Mouse (Mus musculus) left cerebral cortex, adult 11 months (tissue): ENCODE data around the gene Dstyk.
"Not testable (repeated sequence)": the region's sequence is repeated elsewhere in the genome, so short reads cannot be mapped to it uniquely, and the experiment has no call there.

Experiments used
- DNase-seq: peaks from one replicate; pipeline ENCODE4 v3.0.0; 2022; ENCODE audit warnings: low spot score

The Dstyk gene

DNA sequence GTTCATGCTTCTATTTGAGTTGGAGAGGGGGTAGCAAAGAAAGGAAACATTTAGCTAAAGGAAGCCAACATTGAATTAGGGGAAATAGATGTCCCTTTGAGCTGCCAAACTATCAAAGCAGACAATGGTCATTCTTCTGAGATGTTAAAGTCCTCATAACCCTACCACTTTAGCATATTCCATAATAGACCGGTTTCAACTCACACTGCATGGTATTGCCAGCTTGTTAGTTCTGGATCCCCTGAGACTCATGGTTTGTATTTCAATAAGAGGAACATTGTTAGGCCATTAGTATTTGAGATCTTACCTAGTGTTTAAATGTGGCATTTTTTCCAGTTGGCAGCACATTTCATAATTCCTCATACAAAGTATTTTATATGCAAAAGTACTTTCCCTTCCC, 19.6 kb downstream of the Dstyk start:
- DNase-seq: no peak

GRCm38 (mm10) chr1:132437389-132437788, 20.0 kb downstream of the Dstyk start:
- DNase-seq: no peak

DNA sequence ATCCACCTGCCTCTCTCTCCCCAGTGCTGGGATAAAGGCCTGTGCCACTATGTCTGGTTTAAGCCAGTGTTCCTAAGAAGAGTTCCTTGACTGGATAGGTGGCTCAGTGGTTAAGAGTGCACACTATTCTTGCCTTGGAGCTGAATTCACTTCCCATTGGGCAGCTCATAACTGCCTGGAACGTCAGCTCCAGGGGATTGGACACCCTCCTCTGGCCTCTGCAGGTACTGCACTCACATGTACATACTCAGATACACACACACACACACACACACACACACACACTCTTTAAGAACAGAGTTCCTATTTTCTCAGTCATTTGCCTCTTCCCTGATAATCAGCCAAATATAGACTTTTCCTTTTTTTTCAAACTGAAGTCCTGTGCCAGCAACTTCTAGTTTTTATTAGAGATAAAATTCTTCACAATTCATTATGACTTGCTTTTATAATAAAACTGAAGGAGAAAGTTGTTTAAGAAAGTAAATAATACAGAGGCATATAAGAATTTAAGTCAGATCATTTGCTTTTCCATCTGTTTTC, 23.6 kb downstream of the Dstyk start:
- no peak for DNase-seq

GRCm38 (mm10) chr1:132449742-132450141, 32.4 kb downstream of the Dstyk start:
- no peak for DNase-seq

- no peak for DNase-seq
Observed at GRCm38 (mm10) chr1:132464651-132465050, 47.3 kb downstream of the Dstyk start.

DNA sequence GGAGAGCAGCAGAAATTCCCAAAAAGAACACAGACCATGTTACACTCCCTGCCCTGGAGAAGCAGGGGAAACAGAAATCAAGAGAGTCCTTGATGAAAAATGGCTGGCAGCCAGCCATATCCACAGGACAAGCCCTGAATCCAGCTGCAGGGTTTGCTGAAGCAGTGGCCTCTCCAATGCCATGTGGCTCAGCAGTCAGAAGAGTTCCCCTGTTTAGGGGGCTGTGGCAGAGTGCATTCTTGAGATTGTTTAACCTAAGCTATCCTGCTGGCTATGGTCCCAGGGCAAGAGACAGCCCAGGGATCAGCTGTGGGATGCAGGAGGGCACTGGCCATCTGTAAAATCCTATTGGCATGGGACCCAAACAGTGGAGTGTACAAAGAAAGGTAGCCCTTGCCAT, 51.6 kb downstream of the Dstyk start:
- DNase-seq: no peak

DNA sequence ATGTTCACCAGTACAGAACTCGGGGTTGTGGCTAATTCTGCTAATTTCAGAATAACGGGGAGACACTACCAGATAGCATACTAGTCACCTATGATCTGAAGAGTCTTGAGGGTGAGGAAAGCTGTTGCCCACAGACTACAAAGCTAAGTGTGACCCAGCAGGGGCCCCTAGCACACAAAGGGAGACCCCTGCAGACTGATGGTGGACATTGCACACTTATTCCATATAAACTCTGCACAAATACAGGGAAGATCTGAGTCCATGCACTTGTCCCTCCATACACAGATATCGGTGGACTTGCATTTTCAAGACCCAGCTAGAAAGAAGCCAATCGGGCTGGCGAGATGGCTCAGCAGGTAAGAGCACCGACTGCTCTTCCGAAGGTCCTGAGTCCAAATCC, 52.2 kb downstream of the Dstyk start:
- no peak for DNase-seq

GRCm38 (mm10) chr1:132470031-132470430, 52.7 kb downstream of the Dstyk start:
- not testable (repeated sequence) for DNase-seq

DNA sequence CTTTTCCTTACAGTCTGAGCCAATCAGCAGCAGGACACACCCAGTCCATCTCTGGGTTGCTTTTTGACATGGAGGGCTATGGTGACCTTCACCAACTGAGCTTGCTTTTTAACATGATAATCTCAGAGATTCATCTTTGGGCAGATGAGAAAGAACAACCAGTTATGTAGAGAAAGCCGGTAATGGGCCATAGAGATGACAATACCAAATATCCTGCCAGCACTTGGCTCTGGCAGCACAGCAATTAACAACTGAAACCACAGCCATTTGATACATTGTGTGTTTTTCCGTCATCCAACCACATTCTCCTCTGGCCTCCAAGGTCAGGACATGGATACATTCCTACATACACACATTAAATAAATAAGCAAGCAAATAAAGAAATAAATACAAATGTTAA, 53.7 kb downstream of the Dstyk start:
- DNase-seq: no peak

- DNase-seq: no peak
Observed at GRCm38 (mm10) chr1:132471499-132471898, 54.1 kb downstream of the Dstyk start.

DNA sequence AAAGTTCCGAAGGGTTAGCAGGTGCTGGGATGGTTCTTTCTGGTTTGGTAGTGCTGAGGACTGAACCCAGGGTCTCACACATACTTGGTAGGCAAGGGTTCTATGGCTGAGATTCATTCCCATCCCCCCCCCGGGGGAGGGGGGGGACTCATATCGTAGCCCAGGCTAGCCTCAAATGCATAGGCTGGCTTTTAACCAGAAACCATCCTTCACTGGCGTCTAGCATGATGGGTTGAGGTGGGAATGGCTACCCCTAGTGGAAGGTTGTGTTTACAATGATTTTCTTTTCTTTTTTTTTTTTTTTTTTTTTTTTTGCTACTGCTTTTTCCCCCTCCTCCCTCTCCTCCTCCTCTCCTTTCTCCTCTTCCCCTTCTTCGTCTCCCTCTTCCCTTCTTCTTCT, 55.2 kb downstream of the Dstyk start:
- no peak for DNase-seq

DNA sequence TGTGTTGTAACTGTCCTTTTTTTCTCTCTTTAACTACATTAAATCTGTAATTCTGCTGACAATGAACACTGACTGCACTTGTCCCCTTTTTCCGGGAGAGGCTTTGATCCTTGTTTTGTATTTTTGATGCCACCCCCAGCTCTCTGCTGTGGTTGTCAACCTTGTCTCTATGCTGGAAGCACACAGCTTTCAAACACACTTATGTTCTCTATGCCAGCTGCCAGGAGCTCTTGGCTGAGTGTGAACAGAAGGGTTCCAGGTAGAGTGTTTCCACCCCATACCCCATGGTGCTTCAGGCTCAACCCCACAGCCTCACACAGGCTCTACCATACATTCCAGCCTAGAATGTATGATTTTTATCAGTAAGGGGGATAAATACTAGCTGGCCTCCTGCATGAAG, 57.1 kb downstream of the Dstyk start:
- DNase-seq: no peak

DNA sequence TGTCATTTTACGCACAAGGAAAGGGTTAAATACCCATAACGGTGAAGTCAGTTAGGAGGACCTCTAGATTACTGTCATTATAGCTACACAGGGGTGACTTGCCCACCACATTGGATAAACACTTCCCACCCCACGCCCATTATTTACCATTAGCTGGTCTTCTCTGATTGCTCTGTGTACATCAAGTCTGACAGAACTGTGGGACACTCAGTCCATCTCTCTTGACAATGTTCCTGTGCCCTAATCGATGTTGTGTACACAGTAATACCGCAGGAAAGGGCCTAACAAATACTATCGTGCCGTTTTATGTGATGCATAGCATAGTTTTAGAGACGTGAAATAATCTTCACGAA, 59.2 kb downstream of the Dstyk start:
- DNase-seq: no peak

- DNase-seq: peak; percentile 68
Observed at GRCm38 (mm10) chr1:132476928-132477691, 59.8 kb downstream of the Dstyk start, which contains the start of gene Rbbp5. Gene Rbbp5 (plus strand): TSS chr1:132477365.

- DNase-seq: no peak
Observed at GRCm38 (mm10) chr1:132479438-132479837, 62.1 kb downstream of the Dstyk start.

DNA sequence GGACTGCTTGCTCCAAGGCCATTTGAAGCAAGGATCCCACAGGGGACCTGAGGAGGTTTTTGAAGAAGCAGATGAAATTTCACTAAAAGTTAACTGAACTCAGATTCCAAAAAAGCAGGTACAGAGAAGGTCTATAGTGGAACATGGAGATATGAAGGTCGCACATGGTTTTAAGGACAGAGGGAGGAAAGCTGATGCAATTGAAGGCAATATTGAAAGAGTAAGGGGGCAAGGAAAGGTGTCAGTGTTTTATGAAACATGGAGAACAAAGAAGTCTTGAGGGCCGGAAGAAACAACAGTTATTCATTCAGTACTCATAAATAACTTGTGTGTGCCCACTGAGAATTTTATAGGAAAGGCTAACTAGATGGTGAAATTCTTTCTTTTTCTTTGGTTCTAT, 64.3 kb downstream of the Dstyk start:
- DNase-seq: no peak

DNA sequence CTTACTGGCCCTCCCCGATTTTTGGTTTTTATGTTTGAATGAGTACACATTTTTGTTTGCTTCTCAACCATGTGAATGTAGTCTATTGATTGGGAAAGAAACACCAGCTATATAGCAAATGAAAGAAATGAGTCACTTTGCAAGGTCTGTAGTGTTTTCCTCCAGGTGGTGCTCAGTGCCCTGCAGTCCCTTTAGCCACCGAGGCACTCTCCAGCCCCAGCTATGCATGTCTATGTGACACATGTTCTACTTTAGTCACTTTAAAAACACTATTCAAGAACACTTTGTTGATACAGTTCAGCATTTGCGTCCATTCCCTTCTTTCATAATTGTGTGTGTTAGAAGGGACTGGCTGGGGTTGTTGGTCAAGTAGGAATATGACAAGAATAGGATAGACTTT, 65.9 kb downstream of the Dstyk start:
- no peak for DNase-seq

- no peak for DNase-seq
Observed at GRCm38 (mm10) chr1:132483759-132484158, 66.4 kb downstream of the Dstyk start.

GRCm38 (mm10) chr1:132500535-132500934, 83.2 kb downstream of the Dstyk start:
- DNase-seq: no peak

- no peak for DNase-seq
Observed at GRCm38 (mm10) chr1:132505155-132505554, 87.8 kb downstream of the Dstyk start.

DNA sequence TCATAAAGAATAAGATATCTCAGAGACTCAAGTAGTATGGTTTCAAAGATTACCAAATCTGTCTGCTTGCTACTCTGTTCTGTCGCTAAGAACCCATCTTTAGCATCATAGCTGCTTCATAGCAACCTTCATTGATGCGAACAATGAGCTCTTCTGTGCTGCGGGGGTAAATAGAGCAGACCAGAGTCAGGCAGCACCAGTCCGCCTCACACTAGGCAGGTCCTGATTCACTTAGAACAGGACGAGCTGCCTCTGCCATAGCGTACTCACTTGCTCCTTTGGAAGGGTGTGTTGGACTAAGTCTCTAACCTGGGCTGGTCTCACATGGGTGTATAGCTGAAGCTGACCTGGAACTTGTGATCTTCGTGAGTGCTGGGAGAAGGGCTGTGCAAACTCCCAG, 88.7 kb downstream of the Dstyk start, which contains the start of gene Tmem81:
Tmem81 (plus strand) TSS at position 173 of the 400 bp plus-strand sequence.
- DNase-seq: no peak

DNA sequence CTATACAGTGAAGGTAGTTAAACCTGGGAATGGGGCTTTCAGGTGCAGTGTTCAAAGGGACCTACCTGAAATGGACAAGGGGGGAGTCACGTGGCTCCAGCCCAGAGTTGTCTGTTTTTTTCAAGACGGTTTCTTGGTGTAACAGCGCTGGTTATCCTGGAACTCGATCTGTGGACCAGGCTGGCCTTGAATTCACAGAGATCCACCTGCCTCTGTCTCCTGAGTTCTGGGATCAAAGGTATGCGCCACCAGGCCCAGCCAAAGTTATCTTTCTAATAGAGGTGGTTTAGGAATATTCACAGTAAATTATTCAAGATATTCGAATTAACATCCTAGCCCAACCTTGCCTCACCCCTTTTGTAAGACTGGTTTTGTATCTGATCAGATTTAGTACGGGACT, 89.3 kb downstream of the Dstyk start:
- no peak for DNase-seq

- no peak for DNase-seq
Observed at GRCm38 (mm10) chr1:132509771-132510170, 92.4 kb downstream of the Dstyk start.

GRCm38 (mm10) chr1:132511521-132511920, 94.2 kb downstream of the Dstyk start:
- DNase-seq: no peak
